Mouse (Mus musculus) cerebellum, adult 11-12 months (tissue): Measurements from ENCODE around the gene Xpnpep3.

Experiments used
- DNase-seq: peaks from one replicate; pipeline ENCODE4 v3.0.0; 2022

Xpnpep3 gene

GRCm38 (mm10) chr15:81399638-81400315 lies at the start of gene Xpnpep3, which contains the start of gene St13:
Gene Xpnpep3, plus strand, starts transcription at chr15:81400138.
Gene St13, minus strand, starts transcription at chr15:81400077.
- peak; percentile 94 for DNase-seq

- DNase-seq = no peak
These were observed 49.5 kb upstream of the Xpnpep3 start for GRCm38 (mm10) chr15:81350401-81350800.

DNA sequence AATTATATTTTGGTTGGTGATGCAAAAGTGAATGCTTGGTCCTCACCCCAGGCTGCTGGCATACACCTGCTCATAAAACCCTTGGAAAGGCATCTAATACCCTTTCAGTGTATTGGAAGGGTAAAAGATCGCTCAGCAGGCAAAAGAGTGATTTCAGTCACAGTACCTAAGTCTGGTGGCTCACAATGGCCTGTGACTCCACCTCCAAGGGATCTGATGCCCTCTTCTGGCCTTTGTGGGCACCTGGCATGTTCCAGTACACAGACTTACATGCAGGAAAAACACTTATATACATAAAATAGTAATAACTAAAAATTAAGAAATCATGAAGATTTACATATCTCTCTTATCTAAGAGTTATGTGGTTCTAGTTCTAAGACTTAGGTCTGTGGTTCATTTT lies 47.3 kb upstream of the Xpnpep3 start:
- no peak for DNase-seq

GRCm38 (mm10) chr15:81355146-81355761 lies 44.7 kb upstream of the Xpnpep3 start:
- DNase-seq = no peak

- DNase-seq = no peak
These were observed 43.0 kb upstream of the Xpnpep3 start for GRCm38 (mm10) chr15:81356946-81357345.

DNA sequence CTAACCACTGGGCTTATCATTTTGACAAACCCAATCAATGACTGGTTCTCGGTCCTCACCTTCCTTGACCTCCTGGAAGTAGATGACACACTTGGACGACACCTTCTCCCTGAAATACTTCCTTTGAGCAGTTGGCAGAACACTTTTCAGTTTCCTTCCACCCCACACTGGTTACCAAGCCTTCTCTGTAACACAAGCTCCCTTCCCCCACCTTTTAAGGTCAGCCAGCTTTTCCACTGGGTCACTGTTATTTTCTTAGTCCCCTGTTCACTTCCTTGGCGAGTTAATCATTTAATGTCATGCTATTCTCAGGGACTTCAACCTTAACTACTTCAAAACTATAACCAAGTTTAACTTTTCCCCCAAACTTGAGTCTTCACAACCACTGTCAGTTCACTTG lies 41.0 kb upstream of the Xpnpep3 start:
- no peak for DNase-seq

DNA sequence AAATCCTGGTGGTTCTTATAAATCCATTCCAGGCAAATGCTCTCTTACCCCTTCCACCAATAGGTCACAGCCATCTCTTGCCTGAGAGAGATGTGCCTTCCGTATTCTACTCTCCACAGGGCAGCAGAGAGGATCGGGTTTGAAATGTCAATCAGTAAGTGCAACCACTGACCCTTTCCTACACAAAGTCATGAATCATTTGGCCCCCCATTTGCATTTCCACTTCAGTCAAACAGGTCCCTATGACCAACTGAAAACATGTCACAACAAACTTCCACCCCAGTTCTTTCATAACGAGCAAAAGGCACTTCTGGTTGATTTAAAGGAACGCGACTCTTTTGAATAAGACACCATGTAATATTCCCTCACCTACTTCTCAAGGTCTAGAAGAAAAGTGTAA lies 40.5 kb upstream of the Xpnpep3 start:
- no peak for DNase-seq

DNA sequence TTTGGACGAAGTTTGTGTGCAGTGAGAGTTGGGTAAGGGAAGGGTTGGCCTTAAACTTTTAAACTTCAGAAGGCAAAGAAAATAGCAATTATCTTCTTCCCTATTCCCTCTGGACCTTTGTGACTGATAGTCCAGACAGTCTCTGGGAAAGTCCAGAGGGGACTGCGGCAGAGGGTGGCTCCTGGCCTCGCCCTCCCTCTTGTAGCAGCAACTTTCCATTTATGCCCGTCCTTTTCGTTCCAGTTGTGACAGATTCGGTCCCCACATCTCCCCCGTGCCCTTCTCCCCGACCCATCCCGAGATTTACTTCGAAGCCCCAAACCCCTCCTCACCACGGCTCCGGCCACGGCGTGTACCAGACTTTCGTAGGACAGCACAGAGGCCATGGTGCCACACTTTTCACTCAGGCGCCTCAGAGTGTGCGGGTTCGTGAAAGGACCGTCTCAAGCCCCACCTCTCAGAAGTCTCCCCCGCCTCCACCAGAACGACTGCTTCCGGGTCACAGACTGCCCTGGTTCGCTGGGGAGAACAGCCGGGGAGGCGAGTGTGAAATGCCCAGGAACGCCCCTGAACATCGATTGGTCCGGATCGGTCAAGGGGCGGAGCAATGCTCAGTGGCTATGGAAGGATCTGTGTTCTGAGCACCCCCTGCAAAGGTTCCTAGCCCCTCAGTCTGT lies 39.5 kb upstream of the Xpnpep3 start, which contains the start of gene Slc25a17:
Slc25a17 (minus strand) TSS at position 468 of the 677 bp plus-strand sequence.
- peak; percentile 94 for DNase-seq

- no peak for DNase-seq
These were observed 38.9 kb upstream of the Xpnpep3 start for GRCm38 (mm10) chr15:81361022-81361404.

- DNase-seq = no peak
These were observed 38.4 kb upstream of the Xpnpep3 start for GRCm38 (mm10) chr15:81361417-81362015.

DNA sequence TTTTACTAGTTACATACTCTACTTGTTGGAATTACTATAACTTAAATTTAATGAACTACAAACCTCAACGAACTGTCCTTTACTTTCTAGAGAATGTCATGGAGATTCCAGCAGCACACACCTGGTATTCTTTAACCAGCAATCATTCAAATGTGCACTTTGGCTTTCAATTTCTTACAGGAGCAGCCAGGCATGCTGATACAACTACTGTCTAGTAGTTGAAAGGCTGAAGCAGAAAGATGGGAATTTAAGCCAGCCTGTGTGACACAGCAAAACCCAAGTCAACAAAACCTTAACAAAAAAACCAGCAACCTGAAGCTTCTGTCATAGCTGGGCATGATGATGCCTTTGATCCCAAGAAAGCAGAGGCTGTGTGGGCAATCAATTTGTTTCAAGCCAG lies 37.4 kb upstream of the Xpnpep3 start:
- no peak for DNase-seq

GRCm38 (mm10) chr15:81364271-81364670 lies 35.7 kb upstream of the Xpnpep3 start:
- no peak for DNase-seq

DNA sequence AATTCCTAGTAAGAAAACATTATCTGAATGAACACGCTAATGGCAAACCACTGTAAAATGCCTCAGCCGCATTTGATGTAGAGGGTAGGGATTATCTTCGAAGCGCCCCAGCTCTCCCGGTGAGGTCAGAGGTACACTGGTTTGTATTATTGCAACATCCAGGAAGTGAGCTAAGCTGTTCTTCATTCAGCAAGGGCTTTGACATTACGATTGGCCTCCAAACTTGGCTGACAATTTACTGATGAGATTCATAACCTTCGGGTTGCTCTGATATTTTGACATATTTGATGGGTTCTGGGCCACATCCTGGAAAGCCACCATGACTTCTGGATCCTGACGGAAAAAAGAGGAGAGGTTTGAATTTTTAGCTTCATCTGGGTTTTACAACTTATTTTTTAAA lies 34.7 kb upstream of the Xpnpep3 start:
- no peak for DNase-seq

DNA sequence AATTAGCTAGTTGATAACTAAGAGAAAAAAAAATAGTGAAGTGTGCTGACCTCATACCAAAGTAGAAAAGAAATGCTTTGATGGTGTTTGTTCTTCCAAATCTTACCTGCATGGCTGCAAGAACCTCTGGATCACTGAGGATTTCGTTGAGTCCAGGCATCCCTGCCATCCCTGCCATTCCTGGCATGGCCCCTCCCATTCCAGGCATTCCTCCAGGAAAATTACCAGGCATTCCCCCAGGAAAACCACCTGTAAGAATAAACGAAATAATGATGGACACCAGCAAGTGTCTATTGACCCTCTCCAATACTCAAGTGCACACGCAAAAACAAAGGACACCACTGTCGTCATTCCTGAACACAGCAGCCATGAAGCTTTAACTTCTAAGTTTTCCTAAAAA lies 33.7 kb upstream of the Xpnpep3 start:
- no peak for DNase-seq

DNA sequence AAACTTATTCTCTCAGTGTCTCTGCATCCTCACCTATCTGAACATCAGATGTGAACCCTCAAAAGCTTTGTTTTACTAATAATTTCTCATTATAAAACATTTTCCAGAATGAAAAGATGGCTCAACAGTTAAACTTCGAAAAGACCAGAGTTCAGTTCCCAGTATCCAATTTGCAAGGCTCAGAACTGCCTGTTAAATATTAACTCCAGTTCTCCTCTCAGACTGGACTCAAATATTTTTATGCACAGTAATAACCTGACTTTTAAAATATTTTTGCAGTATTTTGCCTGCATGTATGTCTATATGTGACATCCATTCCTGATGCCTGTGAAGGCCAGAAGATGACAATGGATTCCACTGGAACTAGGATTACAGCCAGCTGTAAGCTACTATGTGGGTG lies 31.3 kb upstream of the Xpnpep3 start:
- DNase-seq = no peak

- DNase-seq = no peak
These were observed 29.6 kb upstream of the Xpnpep3 start for GRCm38 (mm10) chr15:81370356-81370755.

GRCm38 (mm10) chr15:81374621-81375020 lies 25.3 kb upstream of the Xpnpep3 start:
- no peak for DNase-seq

GRCm38 (mm10) chr15:81378845-81379244 lies 21.1 kb upstream of the Xpnpep3 start:
- no peak for DNase-seq

DNA sequence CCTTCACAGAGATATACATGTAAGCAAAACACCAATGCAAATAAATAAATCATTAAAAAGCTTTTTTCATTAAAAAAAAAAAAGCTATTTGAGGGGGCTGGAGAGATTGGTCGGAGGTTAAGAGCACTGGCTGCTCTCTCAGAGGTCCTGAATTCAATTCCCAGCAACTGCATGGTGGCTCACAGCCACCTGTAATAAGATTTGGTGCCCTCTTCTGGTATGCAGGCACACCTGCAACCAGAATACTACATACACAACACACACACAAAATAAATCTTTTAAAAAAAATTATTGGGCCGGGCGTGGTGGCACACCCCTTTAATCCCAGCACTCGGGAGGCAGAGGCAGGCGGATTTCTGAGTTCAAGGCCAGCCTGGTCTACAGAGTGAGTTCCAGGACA lies 13.6 kb upstream of the Xpnpep3 start:
- DNase-seq = no peak

DNA sequence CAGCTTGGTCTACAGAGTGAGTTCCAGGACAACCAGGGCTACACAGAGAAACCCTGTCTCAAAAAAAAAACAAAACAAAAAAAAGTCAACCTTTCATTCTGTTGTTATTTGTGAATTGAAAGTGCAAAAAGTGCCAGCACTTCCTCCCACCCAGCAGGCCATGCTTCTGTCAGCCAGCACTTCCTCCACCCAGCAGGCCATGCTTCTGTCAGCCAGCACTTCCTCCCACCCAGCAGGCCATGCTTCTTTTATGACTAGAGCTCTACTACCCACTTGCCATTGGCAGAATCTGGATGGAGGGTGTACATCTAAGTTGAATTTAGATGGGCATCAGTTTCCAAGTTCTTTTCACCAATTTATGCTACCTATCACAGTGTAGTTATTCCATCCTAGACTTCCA lies 6.9 kb upstream of the Xpnpep3 start:
- DNase-seq = peak; percentile 21

DNA sequence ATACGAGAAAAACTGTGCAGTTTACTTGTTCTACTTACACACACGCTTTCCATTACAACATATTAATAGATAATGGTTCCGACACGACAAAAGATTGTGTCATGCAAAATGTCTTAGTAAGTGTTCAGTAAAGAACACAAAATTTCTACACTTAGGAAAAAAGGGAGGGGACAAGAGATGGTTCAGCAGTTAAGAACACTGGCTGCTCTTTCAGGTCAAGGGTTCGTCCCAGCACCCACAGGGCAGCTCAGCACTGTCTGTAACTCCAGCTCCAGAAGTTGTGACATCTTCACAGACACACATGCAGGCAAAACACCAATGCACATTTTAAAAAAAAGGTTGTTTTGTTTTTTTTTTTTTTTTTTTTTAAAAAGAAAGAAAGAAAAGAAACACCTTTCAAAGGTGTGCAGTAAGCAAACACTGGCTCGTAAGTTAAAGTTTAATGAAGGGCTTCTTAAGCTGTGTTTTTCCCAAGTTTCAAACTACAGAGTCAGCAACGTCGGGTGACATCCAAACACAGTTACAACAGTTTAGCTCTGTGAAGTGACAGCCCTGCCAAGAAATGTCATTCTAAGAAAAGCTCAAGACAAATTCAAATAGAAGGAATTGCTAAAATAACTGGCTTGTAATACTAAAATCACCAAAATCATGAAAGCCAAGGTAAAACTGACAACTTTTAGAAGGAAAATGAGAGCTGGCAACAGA lies 5.6 kb upstream of the Xpnpep3 start:
- DNase-seq = no peak

DNA sequence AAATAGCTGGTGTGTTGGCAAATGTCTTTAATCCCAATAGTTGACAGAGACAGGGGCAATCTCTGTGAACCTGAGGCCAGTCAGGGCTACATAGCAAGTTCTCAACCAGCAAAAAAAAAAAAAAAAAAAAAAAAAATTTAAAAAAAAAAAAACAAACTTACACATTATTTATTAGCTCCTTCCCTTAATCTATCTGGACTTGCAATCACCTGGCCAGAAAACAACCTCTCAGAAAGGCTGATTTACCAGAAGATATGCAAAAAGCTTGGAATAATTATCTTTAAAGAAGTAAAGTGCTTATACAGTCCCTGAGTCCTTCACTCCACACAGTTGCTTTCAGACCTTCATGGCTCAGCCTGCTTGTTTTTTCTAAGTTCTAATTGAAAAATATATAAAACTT lies 1.7 kb upstream of the Xpnpep3 start:
- no peak for DNase-seq

DNA sequence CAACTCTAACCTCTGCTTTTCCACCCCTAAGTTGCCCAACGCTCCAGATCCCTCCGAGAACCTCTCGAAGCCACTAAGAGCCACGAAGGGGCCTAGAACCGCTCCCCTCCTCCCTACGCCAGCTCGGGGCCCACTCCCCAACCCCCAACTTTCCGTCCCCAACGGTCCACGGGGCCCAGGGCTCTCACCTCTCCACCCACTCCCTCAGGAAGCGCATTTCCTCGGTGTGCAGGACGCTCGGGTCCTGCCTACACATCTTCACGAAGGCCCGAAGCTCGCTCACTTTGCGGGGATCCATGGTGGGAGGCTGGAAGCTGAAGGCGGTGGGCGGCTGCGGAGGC lies 671 bp upstream of the Xpnpep3 start:
- no peak for DNase-seq
